Comparison of ENCODE assay signal across 9 mouse cellular contexts in the genomic region with DNA sequence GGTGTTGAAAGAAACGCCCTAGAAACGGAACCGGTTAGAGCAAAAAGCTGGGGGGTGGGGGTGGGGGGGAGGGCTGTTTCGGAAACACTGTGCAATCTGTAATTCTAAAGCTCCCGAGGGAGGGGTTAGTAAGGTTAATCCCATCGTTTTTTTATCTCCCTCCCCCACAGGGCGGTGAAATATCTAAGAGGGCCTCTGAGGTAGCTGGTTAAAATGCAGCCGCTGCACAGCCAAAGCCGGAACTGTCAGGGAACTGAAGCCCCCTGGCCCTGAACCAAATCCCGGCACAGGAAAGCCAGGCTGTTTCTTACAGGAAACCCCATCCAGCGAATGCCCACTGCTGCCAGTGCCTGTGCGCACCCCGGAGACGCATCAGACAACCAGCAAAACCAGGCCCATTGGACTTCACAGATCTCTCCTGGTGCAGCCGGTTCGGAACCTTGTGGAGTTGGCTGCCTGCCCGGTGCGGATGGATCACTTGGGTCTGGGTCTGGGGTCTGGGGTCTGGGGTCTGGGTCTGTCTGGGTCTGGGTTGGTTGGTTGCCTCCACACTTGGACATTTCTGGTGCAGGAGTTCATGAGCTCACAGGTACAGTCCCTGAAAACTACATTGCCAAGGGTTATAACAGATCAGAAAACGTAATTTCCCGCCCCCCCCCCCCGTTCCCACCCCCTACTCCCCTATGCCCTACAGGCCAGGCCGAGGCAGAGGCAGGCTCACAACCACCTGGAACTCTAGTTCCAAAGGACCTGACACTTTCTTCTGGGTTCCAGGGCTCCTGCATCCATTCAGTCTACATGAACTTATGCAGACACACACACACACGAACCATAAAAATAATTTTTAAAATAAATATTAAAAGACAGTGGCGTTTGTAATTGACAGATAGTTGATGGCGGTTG.
DNase-seq lines count a peak whose midpoint lies in the region; ATAC-seq and TF ChIP-seq lines count a peak whose summit lies in the region.
"Had no signal": no experiment of that assay in that cellular context is flagged by ENCODE, and none has a peak within 500 bp of the region (broad histone marks: within the 10 kb centered on the region; RNA-seq: fewer than 3 reads in every experiment).

No protein-coding gene starts in this region.

- no peak overlapping the region for H3K27ac ChIP-seq in cortical plate, adult 2 months (ENCODE audit: insufficient read depth, low read length)
- H3K27ac ChIP-seq in heart, embryonic 12.5 days (ENCODE audit: poor library complexity, severe bottlenecking): peak overlapping the region; percentile 20
- no peak overlapping the region for H3K27ac ChIP-seq in testis, adult 2 months (ENCODE audit: control insufficient read depth, insufficient read depth, low read depth, low read length)

- H3K9ac ChIP-seq in heart, embryonic 12.5 days: peak overlapping the region; percentile 57

- 0 out of 2 replicates have a peak, but pooled peaks have one; percentile 30 for ATAC-seq in heart, embryonic 12.5 days (ENCODE audit: insufficient number of reproducible peaks, low FRiP score)
- ATAC-seq in monocyte, adult 5-6 weeks (replicated peaks; ENCODE audit: insufficient number of reproducible peaks, low FRiP score, low TSS enrichment, poor library complexity, severe bottlenecking): no peak

- H3K27me3 ChIP-seq in heart, embryonic 12.5 days (replicated peaks): no peaks in the 10 kb centered on the region
- no peaks in the 10 kb centered on the region for H3K27me3 ChIP-seq in megakaryocyte, embryonic 14.5 days (replicated peaks)
- H3K27me3 ChIP-seq in testis, adult 2 months (ENCODE audit: control insufficient read depth, insufficient read depth, low read length): no peaks in the 10 kb centered on the region

- WGBS in heart, embryonic 12.5 days: 19% methylated on average over 25 of the region's 25 CpGs

- H3K4me2 ChIP-seq in heart, embryonic 12.5 days: peak overlapping the region; percentile 67

- peak; percentile 18 for DNase-seq in gastrocnemius, postnatal 4 days (ENCODE audit: low spot score in 2 of 2)
- DNase-seq in gastrocnemius, postnatal 25 days: no peak
- DNase-seq in kidney, postnatal 14 days: peak; percentile 53

- no peak for TF ChIP-seq CTCF in cortical plate, adult 2 months (IDR thresholded peaks at IDR 0.05; ENCODE audit: extremely low read depth, insufficient read depth, low read length)
- no peak for TF ChIP-seq CTCF in testis, adult 2 months (IDR thresholded peaks at IDR 0.05; ENCODE audit: control insufficient read depth, insufficient read depth, insufficient replicate concordance, low read depth, low read length)

- TF ChIP-seq POLR2A in cortical plate, adult 2 months (IDR thresholded peaks at IDR 0.05; ENCODE audit: extremely low read depth, insufficient read depth, low read length): no peak
- TF ChIP-seq POLR2A in testis, adult 2 months (IDR thresholded peaks at IDR 0.05; ENCODE audit: control insufficient read depth, low read depth, low read length): no peak

- H3K4me1 ChIP-seq in cortical plate, adult 2 months (ENCODE audit: control insufficient read depth, insufficient read depth, low read length): peaks cover 1% of the 10 kb centered on the region; the same call in 1 of the 2 replicates
- peaks cover 38% of the 10 kb centered on the region for H3K4me1 ChIP-seq in heart, embryonic 12.5 days (replicated peaks)
- H3K4me1 ChIP-seq in megakaryocyte, embryonic 14.5 days: peaks cover 29% of the 10 kb centered on the region
- H3K4me1 ChIP-seq in testis, adult 2 months (ENCODE audit: control insufficient read depth, insufficient read depth, low read length): peaks cover 13% of the 10 kb centered on the region

- no peaks in the 10 kb centered on the region for H3K36me3 ChIP-seq in heart, embryonic 12.5 days
- no peaks in the 10 kb centered on the region for H3K36me3 ChIP-seq in megakaryocyte, embryonic 14.5 days (replicated peaks; ENCODE audit: low read length)
- H3K36me3 ChIP-seq in testis, adult 2 months (ENCODE audit: control insufficient read depth, insufficient read depth, low read length): no peaks in the 10 kb centered on the region
- H3K36me3 ChIP-seq: G1E had no signal

- no peaks in the 10 kb centered on the region for H3K9me3 ChIP-seq in heart, embryonic 12.5 days (replicated peaks)
- H3K9me3 ChIP-seq in megakaryocyte, embryonic 14.5 days: no peaks in the 10 kb centered on the region; the same call in 1 of the 2 replicates

- H3K4me3 ChIP-seq in cortical plate, adult 2 months (ENCODE audit: insufficient read depth, low read length): peak overlapping the region; percentile 31
- peak overlapping the region; percentile 29 for H3K4me3 ChIP-seq in heart, embryonic 12.5 days
- H3K4me3 ChIP-seq in megakaryocyte, embryonic 14.5 days (replicated peaks): peak overlapping the region; percentile 64
- H3K4me3 ChIP-seq in testis, adult 2 months (ENCODE audit: control insufficient read depth, low read depth, low read length): peak overlapping the region; percentile 70
